Mouse (Mus musculus) layer of hippocampus, postnatal 10 days (tissue): ENCODE results near the gene Zfp91. TPM values are rescaled to one million over a fixed set of nuclear protein-coding genes. Genes with fewer than 3 reads are reported as not detected.
"Not testable (repeated sequence)": the region's sequence is repeated elsewhere in the genome, so short reads cannot be mapped to it uniquely, and the experiment has no call there.

ENCODE experiments used
- DNase-seq, 2 experiments: peaks; one replicate each; pipeline ENCODE4 v3.0.0; 2021; ENCODE audit warnings: low spot score in 2 of 2
- total RNA-seq, 2 experiments: library from RNA; stranded (reverse); gene quantifications; 2 replicates each; pipeline ENCODE4 v1.2.3; 2021

Zfp91 gene
- total RNA-seq, 2 experiments from 2014 or later = 78.6 to 82.9 TPM

- peak; percentile 96 to 97 for DNase-seq
Measured at GRCm38 (mm10) chr19:12794056-12795044, 1.6 kb downstream of the Zfp91 start.

- DNase-seq = no peak
Measured at GRCm38 (mm10) chr19:12792374-12792773, 3.6 kb downstream of the Zfp91 start.

- no peak for DNase-seq
Measured at GRCm38 (mm10) chr19:12787721-12788120, 8.2 kb downstream of the Zfp91 start.

- no peak for DNase-seq
Measured at GRCm38 (mm10) chr19:12786803-12787395, 9.0 kb downstream of the Zfp91 start.

- no peak for DNase-seq
Measured at GRCm38 (mm10) chr19:12780437-12780836, 15.5 kb downstream of the Zfp91 start.

GRCm38 (mm10) chr19:12770888-12771287 lies 25.0 kb downstream of the Zfp91 start:
- no peak for DNase-seq

GRCm38 (mm10) chr19:12765308-12765707 lies 30.6 kb downstream of the Zfp91 start, which contains the start of gene Cntf:
Gene Cntf, minus strand, starts transcription at chr19:12765632.
- DNase-seq = no peak

- no peak for DNase-seq
Measured at GRCm38 (mm10) chr19:12762212-12763130, 33.5 kb downstream of the Zfp91 start.

- DNase-seq = peak; percentile 72 to 78
Measured at GRCm38 (mm10) chr19:12759656-12760055, 36.3 kb downstream of the Zfp91 start.

- no peak for DNase-seq
Measured at GRCm38 (mm10) chr19:12758936-12759478, 36.9 kb downstream of the Zfp91 start.

- no peak for DNase-seq
Measured at GRCm38 (mm10) chr19:12756286-12756685, 39.6 kb downstream of the Zfp91 start.

GRCm38 (mm10) chr19:12731950-12732349 lies 64.0 kb downstream of the Zfp91 start:
- DNase-seq = no peak

- no peak for DNase-seq
Measured at GRCm38 (mm10) chr19:12731036-12731435, 64.9 kb downstream of the Zfp91 start.

- no peak for DNase-seq
Measured at GRCm38 (mm10) chr19:12725851-12726250, 70.1 kb downstream of the Zfp91 start.

GRCm38 (mm10) chr19:12722308-12722707 lies 73.6 kb downstream of the Zfp91 start:
- peak; percentile 22 to 52 for DNase-seq

- not testable (repeated sequence) for DNase-seq
Measured at GRCm38 (mm10) chr19:12721596-12721995, 74.3 kb downstream of the Zfp91 start.

GRCm38 (mm10) chr19:12720919-12721318 lies 75.0 kb downstream of the Zfp91 start:
- not testable (repeated sequence) for DNase-seq

- no peak for DNase-seq
Measured at GRCm38 (mm10) chr19:12720463-12720862, 75.5 kb downstream of the Zfp91 start.

- DNase-seq = no peak
Measured at GRCm38 (mm10) chr19:12719189-12719588, 76.7 kb downstream of the Zfp91 start.
